Mouse (Mus musculus) adrenal gland, postnatal 36 days (tissue): ENCODE data around the gene Taf9. TPM values are rescaled to one million over a fixed set of nuclear protein-coding genes. Genes with fewer than 3 reads are reported as not detected.

Experiments used
- DNase-seq, 2 experiments: peaks; one replicate each; pipeline ENCODE4 v3.0.0; 2021; ENCODE audit warnings: mixed read lengths in 1 of 2
- long read RNA-seq, 2 experiments: library from polyadenylated mRNA; stranded (forward); transcript quantifications; one replicate each; pipeline ENCODE4 v2.0.0; 2021; ENCODE audit warnings: borderline sequencing depth in 2 of 2
- total RNA-seq, 2 experiments: library from RNA; stranded (reverse); gene quantifications; 2 replicates each; pipeline ENCODE4 v1.2.3; 2021

Taf9 gene
- total RNA-seq: 10 to 100 TPM in 1 of 2 experiments, 1 to 10 TPM in 1; 8.3 to 15.4 TPM
- long read RNA-seq, experiment 1, partial matches to known transcripts: 0 of 4 reads
- long read RNA-seq, experiment 1, other reads (novel, unspliced or antisense): 1 of 4 reads
- long read RNA-seq, experiment 2, partial matches to known transcripts: 0 of 1 reads
- long read RNA-seq, experiment 2, other reads (novel, unspliced or antisense): 0 of 1 reads

DNA sequence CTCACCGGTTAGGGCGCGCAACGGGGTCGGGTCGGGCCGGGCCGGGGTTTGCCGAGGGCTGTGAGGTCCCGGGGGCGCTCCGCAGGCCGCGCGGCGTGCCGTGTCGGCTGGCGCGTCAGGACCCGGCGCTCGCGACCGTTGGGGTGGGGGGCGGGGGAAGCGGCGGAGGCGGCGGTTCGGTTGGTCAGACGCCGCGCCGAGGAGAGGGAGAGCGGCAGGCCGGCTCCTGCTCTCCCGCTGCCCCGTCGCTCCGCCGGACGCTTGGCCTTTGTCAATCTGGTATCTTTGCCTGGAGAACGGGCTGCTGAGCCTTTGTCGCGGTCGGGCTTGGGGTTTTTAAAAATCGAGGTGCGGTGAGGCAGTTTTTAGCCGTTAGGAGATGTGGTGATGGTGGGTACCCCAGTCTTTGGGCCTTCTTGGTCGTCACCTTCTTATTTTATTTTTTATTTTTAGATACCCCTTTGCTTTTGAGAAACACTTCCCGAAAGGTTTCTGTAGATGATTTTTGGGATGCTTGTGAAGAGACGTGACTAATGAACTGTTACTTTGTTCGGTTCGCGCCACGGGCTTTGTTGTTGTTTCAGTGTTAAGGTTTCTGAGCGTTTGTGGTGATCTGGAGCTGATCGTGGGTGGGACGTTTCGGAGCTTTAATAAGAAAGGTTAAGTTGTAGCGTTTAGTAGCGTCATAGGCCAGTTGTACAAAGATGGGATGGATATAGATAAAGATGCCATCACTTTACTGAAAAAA, at the start of gene Taf9:
Taf9 (plus strand) TSS at position 141 of the 748 bp plus-strand sequence.
- no peak for DNase-seq

GRCm38 (mm10) chr13:100602239-100602902, 49.0 kb upstream of the Taf9 start:
- peak in 1 of 2 experiments; percentile 10 for DNase-seq

- no peak for DNase-seq
These were observed 48.2 kb upstream of the Taf9 start for GRCm38 (mm10) chr13:100603031-100603737.

DNA sequence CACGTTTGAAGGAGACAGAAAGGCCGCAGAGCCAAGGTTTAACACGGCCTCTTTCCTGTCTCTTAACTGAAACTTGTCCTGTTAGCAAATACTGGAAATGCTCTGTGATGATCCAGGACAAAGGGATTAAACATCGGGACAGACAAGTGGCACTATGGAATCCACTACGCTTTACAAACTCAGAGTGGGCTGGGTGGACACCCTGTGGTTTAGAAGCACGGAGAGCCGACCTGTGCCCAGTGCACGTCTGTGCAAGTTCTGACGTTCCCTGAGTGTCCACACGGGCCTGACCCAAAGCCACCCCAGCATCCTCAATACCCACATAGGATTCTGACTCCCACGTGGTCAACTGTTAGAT, 47.7 kb upstream of the Taf9 start:
- DNase-seq: no peak

DNA sequence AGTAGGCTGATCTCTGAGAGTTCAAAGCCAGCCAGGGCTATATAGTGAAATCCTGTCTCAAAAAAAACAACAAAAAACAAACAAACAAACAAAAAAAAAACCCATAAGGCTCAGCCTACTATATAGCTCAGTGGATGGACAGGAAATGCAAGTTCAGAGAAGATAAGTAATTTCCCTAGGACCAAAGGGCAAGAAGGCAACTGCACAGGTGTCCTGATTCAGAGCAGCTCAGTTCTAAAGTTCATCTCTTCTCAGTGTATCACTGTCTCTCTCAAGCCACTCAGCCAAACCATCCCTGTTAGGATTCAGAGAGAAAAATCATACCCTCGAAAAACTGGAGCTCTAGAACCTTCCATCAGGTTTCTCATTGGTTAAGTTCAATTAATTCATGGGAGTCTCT, 45.5 kb upstream of the Taf9 start:
- no peak for DNase-seq

DNA sequence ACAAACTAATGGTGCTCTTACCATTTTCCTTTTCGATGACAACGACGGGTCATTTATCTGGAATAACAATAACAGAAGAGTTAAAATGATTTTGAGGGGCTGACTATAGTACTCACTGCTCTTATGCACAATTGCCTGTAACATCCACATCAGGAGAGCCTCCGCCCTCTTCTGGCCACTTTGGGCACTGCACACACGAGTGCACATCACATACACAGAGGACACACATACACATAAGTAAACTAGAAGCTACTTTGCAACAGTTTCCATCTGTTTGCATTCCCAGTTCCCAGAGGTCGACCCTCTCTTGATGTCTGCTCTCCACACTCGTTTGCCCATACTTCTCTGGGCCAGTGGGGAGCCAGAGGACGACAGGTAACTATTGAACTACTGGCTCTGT, 43.6 kb upstream of the Taf9 start:
- no peak for DNase-seq

DNA sequence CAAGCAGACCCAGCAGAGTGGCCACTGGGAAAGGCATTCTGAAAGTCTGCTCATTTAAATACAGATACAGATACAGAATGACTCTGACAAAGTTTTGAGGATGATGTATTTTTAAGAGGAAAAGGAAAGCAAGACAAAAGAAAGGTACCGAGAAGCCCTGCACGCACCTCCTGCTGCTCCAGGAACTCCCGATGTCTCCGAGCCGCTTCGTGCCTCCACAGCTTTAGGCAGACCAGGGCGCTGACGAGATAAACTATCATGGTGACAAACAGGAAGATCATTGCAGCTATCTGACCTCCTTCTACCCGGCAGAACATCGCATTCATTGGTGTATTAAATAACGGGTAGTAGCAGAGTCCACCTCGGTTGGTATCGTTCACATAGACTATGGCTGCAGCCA, 40.1 kb upstream of the Taf9 start:
- no peak for DNase-seq

DNA sequence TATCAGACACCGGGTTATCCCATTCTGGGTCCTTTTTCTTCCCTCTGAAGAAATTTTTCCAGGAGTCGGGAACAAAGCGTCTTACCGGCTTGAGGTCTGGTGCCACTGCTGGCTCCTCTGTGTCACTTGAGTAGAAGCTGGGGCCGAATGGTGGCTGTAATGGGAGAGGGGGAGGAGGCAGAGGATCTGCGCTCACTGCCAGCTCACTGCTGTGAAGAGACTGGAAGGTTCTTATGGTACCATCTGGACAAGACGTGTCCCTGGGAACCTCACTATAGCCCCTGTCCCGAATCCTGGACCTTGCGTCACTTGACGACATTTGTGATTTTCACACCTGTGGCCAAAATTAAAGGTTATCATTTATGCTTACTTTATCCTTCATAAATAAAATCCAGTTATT, 39.1 kb upstream of the Taf9 start:
- no peak for DNase-seq

DNA sequence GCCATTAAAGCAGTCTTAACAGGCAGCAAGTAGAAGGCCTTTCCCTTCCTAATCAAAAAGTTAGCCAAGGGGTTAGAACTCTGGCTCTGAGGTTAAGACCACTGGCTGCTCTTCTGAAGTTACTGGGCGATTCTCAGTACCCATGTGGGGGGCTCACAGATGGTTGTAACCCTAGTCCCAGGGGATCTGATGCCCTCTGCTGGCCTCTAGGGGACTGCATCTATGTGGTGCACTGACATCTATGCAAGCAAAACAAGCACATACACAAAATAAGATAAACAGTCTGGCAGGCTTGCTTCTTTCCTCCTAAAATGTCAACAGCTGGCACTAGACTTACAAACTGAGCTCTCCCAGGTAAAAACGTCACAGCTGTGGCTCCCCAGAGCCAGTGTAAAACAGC, 38.5 kb upstream of the Taf9 start:
- no peak for DNase-seq

GRCm38 (mm10) chr13:100616181-100617087, 34.9 kb upstream of the Taf9 start, which contains the start of gene Marveld2:
Marveld2 (minus strand) TSS chr13:100616971.
- peak; percentile 46 to 66 for DNase-seq

DNA sequence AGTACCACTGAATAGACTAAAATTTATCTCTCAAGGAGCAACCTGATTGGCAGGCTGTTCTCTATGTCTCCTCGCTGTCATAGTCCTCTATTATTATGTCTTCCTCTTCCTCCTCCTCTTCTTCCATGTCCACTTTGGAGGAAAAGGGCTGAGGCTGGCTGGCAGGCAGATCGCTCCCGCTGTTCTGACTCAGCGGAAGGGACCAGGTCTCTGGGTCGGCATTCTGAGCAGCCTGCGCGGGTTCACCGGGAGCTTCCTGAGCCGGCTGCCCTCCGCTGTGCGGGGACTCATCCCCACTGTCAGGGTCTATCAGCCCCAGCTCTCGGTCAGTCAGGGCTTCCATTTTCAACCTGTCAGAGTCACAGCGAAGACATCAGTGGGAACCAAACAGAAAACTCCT, 33.8 kb upstream of the Taf9 start:
- DNase-seq: no peak

- DNase-seq: no peak
These were observed 29.1 kb upstream of the Taf9 start for GRCm38 (mm10) chr13:100622241-100622640.

GRCm38 (mm10) chr13:100634106-100634691, 17.2 kb upstream of the Taf9 start:
- no peak for DNase-seq

- no peak for DNase-seq
These were observed 8.7 kb upstream of the Taf9 start for GRCm38 (mm10) chr13:100642471-100643209.

DNA sequence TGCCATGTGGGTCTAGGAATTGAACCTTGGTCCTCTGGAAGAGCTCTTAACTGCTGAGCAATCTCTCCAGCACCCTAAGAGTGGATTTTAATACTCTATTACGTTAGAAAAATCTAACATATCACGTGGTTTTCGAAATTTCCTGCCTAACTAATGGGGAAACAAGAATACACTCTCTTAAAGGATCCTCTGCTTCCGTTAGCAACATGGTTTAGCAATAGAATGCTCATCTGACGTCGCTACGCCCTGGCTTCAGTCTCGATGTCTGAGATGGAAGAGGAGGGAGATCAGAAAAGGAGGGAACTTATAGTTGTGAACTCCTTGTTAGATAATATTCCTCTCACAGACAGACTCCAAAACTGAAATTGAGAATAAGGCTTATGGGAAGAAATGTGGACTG, 3.2 kb upstream of the Taf9 start:
- DNase-seq: no peak

DNA sequence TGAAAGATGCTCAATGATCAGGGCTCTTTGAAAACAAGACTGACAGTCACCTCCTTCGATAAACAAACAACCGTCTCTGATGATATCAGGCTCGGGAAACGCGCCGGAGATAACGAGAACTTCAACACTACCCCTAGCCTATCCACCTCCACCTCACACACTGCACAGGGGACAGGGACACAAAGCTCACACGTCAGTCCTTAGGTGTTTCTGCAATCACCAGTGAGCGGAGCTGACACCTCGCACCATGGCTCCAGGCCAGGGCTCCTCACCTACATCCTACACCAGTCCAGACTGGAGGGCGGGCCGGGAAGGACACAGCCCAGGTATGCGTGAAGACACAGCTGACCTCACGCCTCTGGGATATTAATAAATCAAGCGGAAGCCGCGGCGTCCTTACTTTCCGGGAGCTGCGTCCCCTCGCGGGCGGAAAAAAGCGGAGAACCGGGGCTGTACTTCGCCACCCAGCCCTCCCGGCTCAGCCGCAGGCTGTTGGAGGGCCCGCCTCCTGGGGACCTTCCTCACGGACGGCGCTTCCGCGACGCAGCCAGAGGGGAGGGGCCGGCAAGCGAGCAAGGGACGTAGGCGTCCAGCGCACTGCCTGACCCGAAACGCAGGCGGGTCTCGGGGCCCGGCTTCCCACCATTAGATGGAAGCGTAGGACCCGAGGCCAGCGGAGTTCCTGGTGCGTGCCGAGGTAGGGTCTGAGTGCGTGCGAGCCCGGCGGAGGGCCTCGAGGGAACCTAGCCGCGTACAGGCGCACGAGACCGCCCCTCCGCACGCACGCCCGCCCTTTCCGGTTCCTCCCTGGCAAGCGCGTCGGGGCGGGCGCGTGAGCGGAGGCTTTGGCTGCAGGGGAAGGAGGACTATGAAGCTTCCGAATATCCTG, 585 bp upstream of the Taf9 start, which contains the start of the genes Ak6 and Rad17:
Ak6 (plus strand) TSS at position 430 of the 889 bp plus-strand sequence.
Rad17 (minus strand) TSS at position 502 of the 889 bp plus-strand sequence.
- peak; percentile 97 for DNase-seq

GRCm38 (mm10) chr13:100658091-100658490, 6.7 kb downstream of the Taf9 start:
- no peak for DNase-seq

GRCm38 (mm10) chr13:100659864-100660456, 8.6 kb downstream of the Taf9 start:
- peak; percentile 55 to 64 for DNase-seq
